ENCODE assay signal across 28 mouse cellular contexts in the genomic region with DNA sequence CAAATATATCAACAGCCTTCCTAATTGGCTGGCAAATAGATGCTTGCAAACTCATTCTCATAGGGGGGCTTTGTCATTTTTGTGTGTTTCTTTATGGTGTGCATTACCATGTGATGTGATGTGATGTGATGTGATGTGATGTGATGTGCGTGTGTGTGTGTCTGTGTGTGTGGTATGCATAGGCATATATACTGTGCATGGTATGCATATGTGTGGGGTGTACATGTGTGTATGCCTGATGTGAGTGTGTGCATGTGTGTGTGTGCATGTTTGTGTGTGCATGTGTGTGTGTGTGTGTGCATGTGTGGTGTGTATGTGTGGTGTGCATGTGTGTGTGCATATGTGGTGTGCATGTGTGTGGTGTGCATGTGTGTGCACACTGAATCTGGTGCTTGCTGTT. TPM values are rescaled to one million over a fixed set of nuclear protein-coding genes. Genes with fewer than 3 reads are reported as not detected.
"Had no signal": no experiment of that assay in that cellular context is flagged by ENCODE, and none has a peak within 500 bp of the region (broad histone marks: within the 10 kb centered on the region; RNA-seq: fewer than 3 reads in every experiment).

No protein-coding gene starts in this region.

- H3K27ac ChIP-seq: gastrocnemius, adult 2 months; heart, adult 2 months; heart, embryonic 13.5 days; heart, embryonic 15.5 days; hindbrain, embryonic 10.5 days; hindbrain, embryonic 12.5 days; hindbrain, embryonic 14.5 days; intestine, embryonic 15.5 days; layer of hippocampus, adult 2 months; left cerebral cortex, adult 2 months; limb, embryonic 13.5 days; liver, embryonic 12.5 days had no signal

- H3K4me1 ChIP-seq: heart, embryonic 13.5 days; heart, embryonic 15.5 days; hindbrain, embryonic 10.5 days; hindbrain, embryonic 12.5 days; intestine, embryonic 15.5 days; limb, embryonic 13.5 days; liver, embryonic 12.5 days had no signal

- H3K27me3 ChIP-seq: heart, embryonic 13.5 days; heart, embryonic 15.5 days; hindbrain, embryonic 12.5 days; intestine, embryonic 15.5 days; limb, embryonic 13.5 days had no signal

- ATAC-seq: hindbrain, embryonic 16.5 days; inflammation-experienced regulatory T-cells, adult 6 months; intestine, embryonic 15.5 days; intestine, postnatal 0 days; liver, embryonic 12.5 days had no signal

- H3K9ac ChIP-seq: heart, embryonic 13.5 days; heart, embryonic 15.5 days; hindbrain, embryonic 12.5 days; hindbrain, embryonic 14.5 days; intestine, embryonic 15.5 days; limb, embryonic 13.5 days; liver, embryonic 12.5 days had no signal

- H3K4me2 ChIP-seq: heart, embryonic 11.5 days; heart, embryonic 13.5 days; heart, embryonic 15.5 days; hindbrain, embryonic 12.5 days; hindbrain, embryonic 14.5 days; intestine, embryonic 15.5 days; limb, embryonic 13.5 days; liver, embryonic 12.5 days had no signal

- H3K9me3 ChIP-seq: heart, embryonic 13.5 days; heart, embryonic 15.5 days; hindbrain, embryonic 10.5 days; hindbrain, embryonic 12.5 days; intestine, embryonic 15.5 days; liver, embryonic 12.5 days had no signal

- H3K36me3 ChIP-seq: heart, embryonic 13.5 days; heart, embryonic 15.5 days; hindbrain, embryonic 10.5 days; hindbrain, embryonic 12.5 days; intestine, embryonic 15.5 days; limb, embryonic 13.5 days; liver, embryonic 12.5 days had no signal

- DNase-seq: gastrocnemius, adult 2 months; gastrocnemius, postnatal 10 days; gastrocnemius, postnatal 25 days; heart, adult 2 months; heart, postnatal 4 days; kidney, adult 18-20 months; kidney, adult 8-10 months; kidney, postnatal 10 days; kidney, postnatal 25 days; kidney, postnatal 4 days had no signal

- H3K4me3 ChIP-seq: gastrocnemius, adult 2 months; heart, adult 2 months; heart, embryonic 13.5 days; heart, embryonic 15.5 days; hindbrain, embryonic 10.5 days; hindbrain, embryonic 12.5 days; intestine, embryonic 15.5 days; layer of hippocampus, adult 2 months; left cerebral cortex, adult 2 months; limb, embryonic 13.5 days; liver, embryonic 12.5 days had no signal

RNA-seq across cellular contexts. Expression of a gene that starts 50.6 kb away (rescaled TPM):
- total RNA-seq: liver, adult 2 months had no signal
- polyA plus RNA-seq: heart, adult 2 months; inflammation-experienced regulatory T-cells, adult 6 months had no signal

RNA-seq across cellular contexts. Expression of a gene that starts 53.4 kb away (rescaled TPM):
- total RNA-seq: gastrocnemius, adult 2 months; layer of hippocampus, adult 2 months; layer of hippocampus, postnatal 10 days; layer of hippocampus, postnatal 25 days; left cerebral cortex, adult 2 months had no signal
- polyA plus RNA-seq: frontal cortex, adult 2 months; intestine, postnatal 0 days had no signal
